Mouse (Mus musculus) heart, adult 2 months (tissue): ENCODE measurements around the gene Nsmce4a.

ENCODE experiments used
- CTCF ChIP-seq: fragments of 200-600 bp; IDR thresholded peaks from 2 replicates; pipeline ENCODE4 v1.8.1; 2022; ENCODE audit warnings: antibody characterized with exemption, mild to moderate bottlenecking, moderate library complexity
- POLR2A ChIP-seq: fragments of 200-500 bp; IDR thresholded peaks from 2 replicates; pipeline ENCODE4 v1.6.1; 2011; ENCODE audit warnings: mild to moderate bottlenecking, low read depth, low read length, control low read depth; ENCODE audit not compliant: insufficient read depth

DNA sequence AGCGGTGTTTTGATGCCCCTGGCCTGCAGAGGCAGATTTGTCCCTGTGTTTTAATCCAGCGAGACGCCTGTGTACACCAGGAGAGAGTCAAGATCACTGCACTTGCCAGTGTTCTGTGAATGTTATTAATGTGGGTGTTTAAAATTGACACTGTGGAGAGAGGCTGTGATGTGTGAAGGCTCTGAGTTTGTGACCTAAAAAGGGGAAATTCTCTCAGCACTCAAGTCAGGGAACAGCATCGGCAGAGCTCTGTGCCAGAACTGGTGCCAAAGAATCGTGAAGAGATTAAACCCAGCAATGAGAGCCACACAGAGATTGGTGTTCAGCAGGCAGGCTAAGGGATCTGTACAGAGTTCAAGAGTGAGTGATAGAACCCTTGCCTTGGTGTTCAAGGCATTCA is 17.3 kb downstream of the Nsmce4a start:
- no peak for TF ChIP-seq CTCF
- no peak for TF ChIP-seq POLR2A
